Mouse (Mus musculus) lung, embryonic 16.5 days (tissue): ENCODE data around the gene Nfam1. TPM values are rescaled to one million over a fixed set of nuclear protein-coding genes. Genes with fewer than 3 reads are reported as not detected.
"Not testable (repeated sequence)": the region's sequence is repeated elsewhere in the genome, so short reads cannot be mapped to it uniquely, and the experiment has no call there.

ENCODE experiments used
- ATAC-seq: fragments of 200-750 bp; cut with Nextera tagmentation; 2 replicates; pipeline ENCODE4 v1.8.0; 2017; ENCODE audit warnings: low read depth, mild to moderate bottlenecking, moderate library complexity
- H3K27ac ChIP-seq: fragments of 300-500 bp; sonication (generic); 2 replicates; pipeline ENCODE4 v1.5.1; 2014; ENCODE audit warnings: mild to moderate bottlenecking, control low read depth, low read length
- H3K27me3 ChIP-seq: fragments of 300-500 bp; sonication (generic); 2 replicates; pipeline ENCODE4 v1.6.1; 2014; ENCODE audit warnings: low read depth, low read length, mixed read lengths; ENCODE audit not compliant: control insufficient read depth, insufficient read depth
- H3K36me3 ChIP-seq: fragments of 300-500 bp; sonication (generic); 2 replicates; pipeline ENCODE4 v1.6.1; 2014; ENCODE audit warnings: low read length; ENCODE audit not compliant: control insufficient read depth, insufficient read depth
- H3K4me1 ChIP-seq: fragments of 300-500 bp; sonication (generic); replicated peaks from 2 replicates; pipeline ENCODE4 v1.6.1; 2014; ENCODE audit warnings: low read length, mixed read lengths; ENCODE audit not compliant: control insufficient read depth, insufficient read depth
- H3K4me2 ChIP-seq: fragments of 300-500 bp; sonication (generic); 2 replicates; pipeline ENCODE4 v1.6.1; 2014; ENCODE audit warnings: low read depth, low read length, control low read depth
- H3K4me3 ChIP-seq: fragments of 300-500 bp; sonication (generic); 2 replicates; pipeline ENCODE4 v1.5.1; 2014; ENCODE audit warnings: mild to moderate bottlenecking, low read length, control low read depth
- H3K9ac ChIP-seq: fragments of 300-500 bp; sonication (generic); 2 replicates; pipeline ENCODE4 v1.6.1; 2014; ENCODE audit warnings: low read length, control low read depth
- H3K9me3 ChIP-seq: fragments of 300-500 bp; sonication (generic); 2 replicates; pipeline ENCODE4 v1.6.1; 2016; ENCODE audit warnings: low read length; ENCODE audit not compliant: control insufficient read depth
- WGBS: fragments of 180-500 bp; shearing (Covaris S2); extraction: QIAGEN DNeasy Blood & Tissue Kit; methylation state at CpG from one replicate; pipeline ENCODE4 v1.1.7; 2014; 5-methylcytosine and 5-hydroxymethylcytosine counted together
- polyA plus RNA-seq: library from polyadenylated mRNA; unstranded; fragments of >200 nt; fragmentation: Nextera tagmentation; extraction: Ambion mirVana; gene quantifications from 2 replicates; pipeline ENCODE4 v1.2.1, GENCODE M21; 2015

The Nfam1 gene
- polyA plus RNA-seq, 1 experiment from 2014 or later: 4.3 TPM

- Histone ChIP-seq H3K4me1 (peaks cover 8% of the 10 kb centered on the region; the same call in 1 of the 2 replicates), H3K27me3 (no peaks in the 10 kb centered on the region), H3K9me3 (peaks cover 3% of the 10 kb centered on the region), H3K9ac (no peak overlapping the region), H3K4me2 (no peak overlapping the region), H3K4me3 (no peak overlapping the region), H3K27ac (no peak overlapping the region), H3K36me3 (no peaks in the 10 kb centered on the region)
- ATAC-seq: no peak
- WGBS: 39% methylated on average over 5 of the region's 5 CpGs
These were observed 26.1 kb upstream of the Nfam1 start for GRCm38 (mm10) chr15:83059233-83059660.

- 0 out of 2 replicates have a peak, but pooled peaks cover 1% of the 10 kb centered on the region for H3K27me3 ChIP-seq
- WGBS: 69% methylated on average over 8 of the region's 8 CpGs
- no peak overlapping the region for H3K4me3 ChIP-seq
- no peak overlapping the region for H3K4me2 ChIP-seq
- peaks cover 14% of the 10 kb centered on the region; the same call in 1 of the 2 replicates for H3K4me1 ChIP-seq
- H3K36me3 ChIP-seq: no peaks in the 10 kb centered on the region
- H3K27ac ChIP-seq: no peak overlapping the region; the same call in 1 of the 2 replicates
- peaks cover 3% of the 10 kb centered on the region for H3K9me3 ChIP-seq
- H3K9ac ChIP-seq: no peak overlapping the region
- no peak for ATAC-seq
These were observed 24.4 kb upstream of the Nfam1 start for GRCm38 (mm10) chr15:83057533-83057932.

- peak; percentile 59 for ATAC-seq
- H3K4me1 ChIP-seq: peaks cover 14% of the 10 kb centered on the region; the same call in 1 of the 2 replicates
- peak overlapping the region; percentile 81 for H3K4me2 ChIP-seq
- 0 out of 2 replicates have a peak, but pooled peaks cover 2% of the 10 kb centered on the region for H3K27me3 ChIP-seq
- no peaks in the 10 kb centered on the region for H3K36me3 ChIP-seq
- H3K9ac ChIP-seq: peak overlapping the region; percentile 58
- peaks cover 3% of the 10 kb centered on the region for H3K9me3 ChIP-seq
- WGBS: under 1% methylated on average over 29 of the region's 29 CpGs
- H3K27ac ChIP-seq: no peak overlapping the region
- peak overlapping the region; percentile 45 for H3K4me3 ChIP-seq
These were observed 23.4 kb upstream of the Nfam1 start for GRCm38 (mm10) chr15:83056378-83057083.

- 48% methylated on average over 5 of the region's 5 CpGs for WGBS
- H3K4me1 ChIP-seq: peaks cover 14% of the 10 kb centered on the region; the same call in 1 of the 2 replicates
- no peaks in the 10 kb centered on the region for H3K36me3 ChIP-seq
- no peak overlapping the region for H3K27ac ChIP-seq
- no peak overlapping the region for H3K4me2 ChIP-seq
- H3K9me3 ChIP-seq: peaks cover 3% of the 10 kb centered on the region
- ATAC-seq: no peak
- no peak overlapping the region for H3K4me3 ChIP-seq
- 0 out of 2 replicates have a peak, but pooled peaks cover 2% of the 10 kb centered on the region for H3K27me3 ChIP-seq
- no peak overlapping the region for H3K9ac ChIP-seq
These were observed 22.5 kb upstream of the Nfam1 start for GRCm38 (mm10) chr15:83055569-83055968.

GRCm38 (mm10) chr15:83053261-83053660 is 20.2 kb upstream of the Nfam1 start:
- peaks cover 3% of the 10 kb centered on the region for H3K9me3 ChIP-seq
- 17% methylated on average over 11 of the region's 11 CpGs for WGBS
- no peak overlapping the region for H3K27ac ChIP-seq
- H3K4me3 ChIP-seq: no peak overlapping the region
- H3K9ac ChIP-seq: no peak overlapping the region
- no peak overlapping the region for H3K4me2 ChIP-seq
- ATAC-seq: peak; percentile 34; the same call in 1 of the 2 replicates
- H3K27me3 ChIP-seq: 0 out of 2 replicates have a peak, but pooled peaks cover 2% of the 10 kb centered on the region
- H3K36me3 ChIP-seq: no peaks in the 10 kb centered on the region
- H3K4me1 ChIP-seq: peaks cover 14% of the 10 kb centered on the region; the same call in 1 of the 2 replicates

- WGBS: 70% methylated on average over 6 of the region's 6 CpGs
These were observed 19.4 kb upstream of the Nfam1 start for GRCm38 (mm10) chr15:83052341-83053104.

GRCm38 (mm10) chr15:83046730-83047129 is 13.6 kb upstream of the Nfam1 start:
- Histone ChIP-seq H3K27ac (no peak overlapping the region), H3K9ac (no peak overlapping the region), H3K4me2 (no peak overlapping the region), H3K36me3 (no peaks in the 10 kb centered on the region), H3K4me3 (no peak overlapping the region), H3K4me1 (peaks cover 6% of the 10 kb centered on the region; the same call in 1 of the 2 replicates), H3K9me3 (peaks cover 3% of the 10 kb centered on the region; the same call in 1 of the 2 replicates), H3K27me3 (no peaks in the 10 kb centered on the region)
- ATAC-seq: no peak
- WGBS: 75% methylated on average over 7 of the region's 7 CpGs

More at GRCm38 (mm10) chr15:83052341-83053104, 19.4 kb upstream of the Nfam1 start:
- no peak overlapping the region for H3K4me3 ChIP-seq
- no peak for ATAC-seq
- peaks cover 14% of the 10 kb centered on the region; the same call in 1 of the 2 replicates for H3K4me1 ChIP-seq
- H3K27ac ChIP-seq: no peak overlapping the region
- H3K27me3 ChIP-seq: 0 out of 2 replicates have a peak, but pooled peaks cover 2% of the 10 kb centered on the region
- no peak overlapping the region for H3K9ac ChIP-seq
- no peaks in the 10 kb centered on the region for H3K36me3 ChIP-seq
- H3K4me2 ChIP-seq: no peak overlapping the region
- H3K9me3 ChIP-seq: peaks cover 2% of the 10 kb centered on the region

- Histone ChIP-seq H3K4me2 (no peak overlapping the region), H3K36me3 (no peaks in the 10 kb centered on the region), H3K9ac (no peak overlapping the region), H3K4me3 (no peak overlapping the region), H3K4me1 (peaks cover 6% of the 10 kb centered on the region; the same call in 1 of the 2 replicates), H3K27me3 (no peaks in the 10 kb centered on the region), H3K27ac (no peak overlapping the region), H3K9me3 (peaks cover 3% of the 10 kb centered on the region; the same call in 1 of the 2 replicates)
- 93% methylated on average over 3 of the region's 3 CpGs for WGBS
- ATAC-seq: no peak
These were observed 13.2 kb upstream of the Nfam1 start for GRCm38 (mm10) chr15:83046308-83046707.

- H3K9me3 ChIP-seq, H3K4me1 ChIP-seq, H3K27ac ChIP-seq, H3K27me3 ChIP-seq, H3K4me2 ChIP-seq, H3K4me3 ChIP-seq, H3K36me3 ChIP-seq, ATAC-seq, H3K9ac ChIP-seq: not testable (repeated sequence)
- 85% methylated on average over 5 of the region's 5 CpGs for WGBS
These were observed 12.5 kb upstream of the Nfam1 start for GRCm38 (mm10) chr15:83045565-83045964.
